Mouse (Mus musculus) hindbrain, embryonic 10.5 days (tissue): ENCODE data around the gene Nudcd3. TPM values are rescaled to one million over a fixed set of nuclear protein-coding genes. Genes with fewer than 3 reads are reported as not detected.
A peak's percentile ranks its signal among the peaks of the same experiment; 100 is the strongest.
"Not testable (repeated sequence)": the region's sequence is repeated elsewhere in the genome, so short reads cannot be mapped to it uniquely, and the experiment has no call there.

Experiments
- DNase-seq: peaks from one replicate; pipeline ENCODE4 v3.0.0-alpha.2; 2017; ENCODE audit warnings: low spot score
- H3K27ac ChIP-seq: fragments of 300-500 bp; sonication (generic); 2 replicates; pipeline ENCODE4 v1.5.1; 2016; ENCODE audit warnings: mild to moderate bottlenecking, moderate library complexity
- H3K27me3 ChIP-seq: fragments of 300-500 bp; sonication (generic); 2 replicates; pipeline ENCODE4 v1.6.1; 2016; ENCODE audit warnings: mild to moderate bottlenecking; ENCODE audit not compliant: poor library complexity, insufficient read depth, severe bottlenecking
- H3K36me3 ChIP-seq: fragments of 300-500 bp; sonication (generic); 2 replicates; pipeline ENCODE4 v1.6.1; 2016; ENCODE audit warnings: mild to moderate bottlenecking, moderate library complexity
- H3K4me1 ChIP-seq: fragments of 300-500 bp; sonication (generic); replicated peaks from 2 replicates; pipeline ENCODE4 v1.6.1; 2016; ENCODE audit warnings: mild to moderate bottlenecking
- H3K4me3 ChIP-seq: fragments of 300-500 bp; sonication (generic); 2 replicates; pipeline ENCODE4 v1.5.1; 2016; ENCODE audit warnings: mild to moderate bottlenecking, moderate library complexity
- H3K9me3 ChIP-seq: fragments of 300-500 bp; sonication (generic); 2 replicates; pipeline ENCODE4 v1.6.1; 2016; ENCODE audit warnings: mild to moderate bottlenecking, moderate library complexity
- WGBS: fragments of 180-500 bp; shearing (Covaris S2); methylation state at CpG from one replicate; pipeline ENCODE4 v1.1.7; 2016; 5-methylcytosine and 5-hydroxymethylcytosine counted together
- polyA plus RNA-seq: library from polyadenylated mRNA; unstranded; fragments of >200 nt; fragmentation: Nextera tagmentation; extraction: Ambion mirVana; gene quantifications from 2 replicates; pipeline ENCODE4 v1.2.1, GENCODE M21; 2016

The Nudcd3 gene
- polyA plus RNA-seq, 1 experiment from 2014 or later = 45.1 TPM

DNA sequence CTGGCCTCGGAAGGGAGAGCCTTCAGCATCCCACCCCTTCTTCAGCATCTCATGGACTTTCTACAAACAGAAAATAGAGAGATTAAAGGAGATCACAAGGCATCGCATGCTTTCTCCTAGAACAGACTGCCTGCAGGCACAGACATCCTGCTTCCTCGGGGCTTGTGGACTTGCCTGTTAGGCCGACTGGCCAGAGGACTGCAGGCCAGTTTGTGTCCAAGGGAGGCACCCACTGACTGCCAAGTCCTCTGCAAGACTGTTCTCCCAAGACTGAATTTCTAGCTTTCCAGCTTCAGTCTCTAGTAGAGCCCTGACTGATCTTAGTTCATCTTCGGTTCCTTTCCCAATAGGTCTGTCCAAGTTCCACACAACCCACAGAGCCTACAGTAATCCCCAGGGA, 91.9 kb downstream of the Nudcd3 start:
- WGBS = 90% methylated on average over 5 of the region's 5 CpGs
- no peak overlapping the region for H3K27ac ChIP-seq
- H3K4me3 ChIP-seq = no peak overlapping the region
- no peaks in the 10 kb centered on the region for H3K27me3 ChIP-seq
- peaks cover 96% of the 10 kb centered on the region for H3K36me3 ChIP-seq
- no peaks in the 10 kb centered on the region for H3K4me1 ChIP-seq
- H3K9me3 ChIP-seq = no peaks in the 10 kb centered on the region
- DNase-seq = no peak

DNA sequence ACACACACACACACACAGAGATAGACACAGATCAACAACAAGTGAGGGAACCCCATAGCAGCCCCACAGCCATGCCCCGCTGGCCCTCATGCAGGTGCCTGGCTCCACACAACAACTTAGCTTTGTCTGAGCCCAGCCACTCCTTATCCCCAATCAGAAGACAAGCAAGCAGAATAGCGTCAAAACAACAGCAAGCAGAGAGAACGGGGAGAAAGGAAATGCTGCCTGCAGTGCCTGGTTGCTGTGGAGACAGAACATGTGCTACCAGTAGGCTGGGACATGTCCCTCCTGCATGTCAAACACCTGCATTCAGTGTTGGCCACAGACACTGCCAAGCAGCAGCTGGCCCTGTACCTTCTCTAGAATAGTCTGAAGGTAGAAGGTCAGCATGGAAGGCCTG, 92.5 kb downstream of the Nudcd3 start:
- Histone ChIP-seq H3K4me1 (no peaks in the 10 kb centered on the region), H3K9me3 (no peaks in the 10 kb centered on the region), H3K27ac (no peak overlapping the region), H3K27me3 (no peaks in the 10 kb centered on the region), H3K36me3 (peaks cover 90% of the 10 kb centered on the region), H3K4me3 (no peak overlapping the region)
- WGBS = 76% methylated on average over 3 of the region's 3 CpGs
- no peak for DNase-seq

DNA sequence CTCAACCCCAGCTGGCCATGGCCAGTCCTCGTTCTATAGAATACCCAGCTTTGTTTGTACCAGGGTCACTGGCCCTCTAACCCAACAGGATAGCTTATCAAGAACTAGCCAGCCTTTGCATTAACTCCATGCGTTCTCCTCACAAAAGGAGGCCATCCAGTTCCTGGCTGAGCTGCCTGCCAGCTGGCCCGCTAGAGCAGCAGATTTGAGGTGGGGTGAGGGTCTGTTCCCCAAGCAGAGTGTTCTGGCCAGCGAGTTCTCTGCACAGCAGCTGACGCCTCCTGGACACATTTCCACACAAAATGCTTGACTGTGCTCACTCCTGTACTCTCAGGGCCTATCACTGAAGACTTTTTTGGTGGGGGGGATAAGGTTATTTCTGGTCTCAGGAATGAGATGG, 95.5 kb downstream of the Nudcd3 start:
- Histone ChIP-seq H3K9me3 (no peaks in the 10 kb centered on the region), H3K27me3 (no peaks in the 10 kb centered on the region), H3K27ac (no peak overlapping the region), H3K36me3 (peaks cover 61% of the 10 kb centered on the region), H3K4me3 (no peak overlapping the region), H3K4me1 (peaks cover 9% of the 10 kb centered on the region)
- 90% methylated on average over 5 of the region's 5 CpGs for WGBS
- DNase-seq = no peak

DNA sequence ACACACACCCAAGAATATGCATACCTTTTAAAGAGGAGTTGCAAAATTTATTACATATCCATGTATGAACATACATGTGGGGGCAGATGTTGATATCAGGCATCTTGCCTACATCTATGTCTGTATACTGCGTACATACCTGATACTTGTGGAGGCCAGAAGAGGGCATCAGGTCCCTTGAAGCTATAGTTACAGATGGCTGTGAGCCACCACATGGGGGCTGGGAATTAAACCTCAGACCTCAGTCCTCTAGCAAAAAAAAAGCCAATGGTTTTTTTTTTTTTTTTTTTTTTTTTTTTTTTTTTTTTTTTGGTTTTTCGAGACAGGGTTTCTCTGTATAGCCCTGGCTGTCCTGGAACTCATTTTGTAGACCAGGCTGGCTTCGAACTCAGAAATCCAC, 103.6 kb downstream of the Nudcd3 start:
- DNase-seq, H3K27me3 ChIP-seq, H3K36me3 ChIP-seq, H3K9me3 ChIP-seq, H3K27ac ChIP-seq, H3K4me3 ChIP-seq, H3K4me1 ChIP-seq: not testable (repeated sequence)
- WGBS = 89% methylated on average over 3 of the region's 3 CpGs

DNA sequence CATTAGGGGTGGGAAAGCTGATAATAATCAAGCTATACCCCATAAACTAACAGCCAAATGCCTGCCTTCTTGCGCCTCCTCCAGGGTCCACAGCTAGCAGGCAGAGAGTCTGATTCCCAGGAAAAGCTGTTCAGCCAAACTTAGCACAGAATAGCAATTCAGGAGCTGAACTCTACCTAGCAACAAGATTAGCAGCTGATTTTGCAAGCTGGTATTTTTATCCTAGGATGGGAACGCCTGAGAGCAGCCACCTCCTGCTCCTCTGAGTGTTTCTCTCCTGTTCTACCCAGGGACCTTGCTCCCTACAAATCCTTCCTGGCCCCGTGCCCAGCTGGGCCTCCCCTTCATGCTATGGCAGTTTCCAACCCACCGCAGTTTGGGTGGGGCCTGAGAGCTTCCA, 113.2 kb downstream of the Nudcd3 start:
- no peaks in the 10 kb centered on the region for H3K4me1 ChIP-seq
- no peaks in the 10 kb centered on the region for H3K9me3 ChIP-seq
- no peaks in the 10 kb centered on the region for H3K27me3 ChIP-seq
- no peaks in the 10 kb centered on the region for H3K36me3 ChIP-seq
- 82% methylated on average over 4 of the region's 4 CpGs for WGBS
- DNase-seq = no peak
- H3K4me3 ChIP-seq = no peak overlapping the region
- no peak overlapping the region for H3K27ac ChIP-seq

DNA sequence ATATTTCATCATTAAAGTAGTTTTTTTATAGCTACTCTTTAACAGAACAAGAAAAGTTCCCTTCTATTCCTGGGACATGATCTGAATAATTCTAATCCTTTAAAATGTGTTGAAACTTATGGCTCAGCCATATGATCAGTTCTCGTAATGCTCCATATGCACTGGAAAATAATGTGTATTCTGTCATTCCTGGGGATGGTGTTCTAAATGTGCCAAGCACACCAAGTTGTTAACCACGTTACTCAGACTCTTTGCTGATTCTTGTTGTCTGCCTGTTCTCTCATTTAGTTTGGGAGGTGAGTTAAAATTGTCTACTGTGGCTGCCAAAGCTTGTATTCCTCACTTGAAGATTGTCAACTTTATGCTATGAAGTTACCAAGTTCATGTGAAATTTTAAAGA, 121.5 kb downstream of the Nudcd3 start:
- Histone ChIP-seq H3K4me1 (no peaks in the 10 kb centered on the region), H3K4me3 (no peak overlapping the region), H3K27ac (no peak overlapping the region), H3K27me3 (no peaks in the 10 kb centered on the region), H3K9me3 (no peaks in the 10 kb centered on the region), H3K36me3 (no peaks in the 10 kb centered on the region)
- no peak for DNase-seq
- WGBS = 86% methylated on average over 2 of the region's 2 CpGs

DNA sequence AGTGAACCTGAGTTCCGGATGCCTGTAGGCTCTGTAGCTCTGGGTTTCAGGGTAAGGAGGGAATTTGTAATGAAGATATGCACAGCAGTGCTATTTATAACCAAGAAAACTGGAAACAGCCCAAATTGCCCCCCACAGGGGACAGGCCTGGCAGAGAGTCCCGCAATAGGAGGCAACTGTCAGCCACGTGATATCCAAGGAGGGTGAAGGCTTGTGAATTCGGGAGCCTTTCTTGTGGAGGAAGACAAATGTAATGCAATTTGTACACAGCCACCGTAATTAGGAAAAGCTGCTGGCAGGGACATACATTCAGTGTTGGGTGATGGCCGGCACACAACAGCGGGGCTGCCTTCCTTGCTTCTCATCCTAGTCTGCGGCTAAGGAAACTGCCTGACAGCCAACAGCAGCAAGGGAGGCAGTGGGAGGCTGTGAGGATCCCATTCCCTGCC, 124.6 kb downstream of the Nudcd3 start:
- Histone ChIP-seq H3K27ac (no peak overlapping the region), H3K9me3 (no peaks in the 10 kb centered on the region), H3K27me3 (peaks cover 13% of the 10 kb centered on the region), H3K4me3 (no peak overlapping the region), H3K36me3 (no peaks in the 10 kb centered on the region), H3K4me1 (no peaks in the 10 kb centered on the region)
- no peak for DNase-seq
- WGBS = 80% methylated on average over 8 of the region's 8 CpGs

DNA sequence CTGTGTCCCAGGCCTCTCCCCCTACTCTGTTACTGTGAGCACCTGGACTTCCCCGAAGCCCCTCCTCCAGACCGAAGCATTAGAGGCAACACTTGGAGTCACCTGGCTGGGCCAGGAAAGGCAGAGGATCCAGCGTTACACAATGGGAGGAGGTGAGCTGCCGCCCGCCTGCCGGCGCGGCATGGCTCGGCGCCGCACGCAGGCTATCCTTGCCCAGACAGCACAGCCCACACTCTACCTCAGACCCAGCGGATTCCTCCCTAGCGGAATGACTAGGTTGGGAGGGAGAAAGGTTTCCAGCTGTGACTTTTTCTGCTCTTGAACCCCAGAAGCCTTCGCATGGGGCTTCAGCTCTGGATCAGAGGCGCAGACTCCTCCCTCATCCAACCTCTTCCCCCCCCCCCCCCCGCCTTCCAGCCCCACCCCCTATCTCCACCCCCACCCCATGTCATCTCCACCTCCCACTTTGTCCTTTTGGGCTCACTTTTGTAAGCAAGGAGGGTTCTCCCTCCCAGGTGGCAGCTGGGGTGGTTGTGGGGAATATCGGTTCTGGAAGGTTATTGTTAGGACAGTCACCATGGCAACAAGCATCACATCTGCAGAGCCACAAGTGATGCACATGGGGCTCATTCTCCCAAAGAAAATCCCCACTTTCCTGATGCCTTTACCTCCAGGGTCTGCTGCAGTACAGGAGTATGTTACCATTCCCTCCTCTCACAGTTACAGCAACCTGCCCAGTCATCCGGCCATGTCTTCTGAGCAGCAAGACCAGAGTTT, 131.8 kb downstream of the Nudcd3 start:
- Histone ChIP-seq H3K4me3 (peak overlapping the region; percentile 36), H3K27me3 (peaks cover 86% of the 10 kb centered on the region), H3K4me1 (peaks cover 33% of the 10 kb centered on the region), H3K9me3 (no peaks in the 10 kb centered on the region), H3K27ac (no peak overlapping the region), H3K36me3 (no peaks in the 10 kb centered on the region)
- WGBS = 6% methylated on average over 18 of the region's 19 CpGs
- DNase-seq = peak; percentile 33

DNA sequence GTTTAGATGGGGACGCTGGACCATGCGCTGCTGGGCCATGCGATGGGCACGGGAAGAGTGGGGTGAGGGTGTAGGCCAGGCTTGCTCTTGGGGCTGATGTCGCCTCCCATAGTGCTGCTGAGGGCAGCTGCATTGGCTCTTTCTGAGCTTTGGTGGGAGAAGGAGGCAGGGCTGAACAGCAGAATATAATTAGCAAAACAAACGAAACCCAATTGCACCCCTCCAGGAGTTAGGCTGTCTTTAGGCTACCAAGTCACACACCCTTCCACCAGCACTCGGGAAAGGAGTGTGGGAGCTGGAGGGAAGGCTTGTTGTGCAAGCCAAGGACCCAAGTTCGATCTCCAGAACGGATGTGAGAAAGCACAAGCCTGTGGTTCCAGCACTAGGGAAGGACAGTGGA, 133.1 kb downstream of the Nudcd3 start:
- H3K27ac ChIP-seq = no peak overlapping the region
- H3K9me3 ChIP-seq = no peaks in the 10 kb centered on the region
- H3K4me1 ChIP-seq = peaks cover 33% of the 10 kb centered on the region
- peaks cover 98% of the 10 kb centered on the region for H3K27me3 ChIP-seq
- DNase-seq = no peak
- no peak overlapping the region for H3K4me3 ChIP-seq
- WGBS = 34% methylated on average over 9 of the region's 9 CpGs
- no peaks in the 10 kb centered on the region for H3K36me3 ChIP-seq

DNA sequence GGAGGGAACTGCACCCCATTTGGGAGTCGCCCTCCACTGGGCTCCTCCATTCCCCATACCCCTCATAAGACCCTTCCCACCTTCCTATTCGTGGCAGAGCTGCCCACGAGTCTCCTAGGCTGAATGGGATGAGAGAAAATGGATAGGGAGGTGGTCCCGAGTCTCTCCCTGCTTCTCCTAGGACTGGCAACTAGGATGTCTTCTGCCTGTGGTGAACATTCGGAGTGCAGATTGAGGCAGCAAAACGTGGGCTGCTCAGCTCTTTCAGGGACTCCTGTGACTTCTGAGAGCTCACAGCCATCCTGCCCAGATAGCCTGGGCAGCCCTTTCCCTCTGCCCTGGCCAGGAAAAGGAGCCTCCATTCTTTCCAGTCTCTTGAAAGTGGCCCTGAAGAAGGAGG, 134.0 kb downstream of the Nudcd3 start, which contains the start of gene Camk2b:
Gene Camk2b (minus strand): TSS at position 187 of the 400 bp plus-strand sequence.
- H3K9me3 ChIP-seq = no peaks in the 10 kb centered on the region
- 15% methylated on average over 6 of the region's 6 CpGs for WGBS
- DNase-seq = no peak

DNA sequence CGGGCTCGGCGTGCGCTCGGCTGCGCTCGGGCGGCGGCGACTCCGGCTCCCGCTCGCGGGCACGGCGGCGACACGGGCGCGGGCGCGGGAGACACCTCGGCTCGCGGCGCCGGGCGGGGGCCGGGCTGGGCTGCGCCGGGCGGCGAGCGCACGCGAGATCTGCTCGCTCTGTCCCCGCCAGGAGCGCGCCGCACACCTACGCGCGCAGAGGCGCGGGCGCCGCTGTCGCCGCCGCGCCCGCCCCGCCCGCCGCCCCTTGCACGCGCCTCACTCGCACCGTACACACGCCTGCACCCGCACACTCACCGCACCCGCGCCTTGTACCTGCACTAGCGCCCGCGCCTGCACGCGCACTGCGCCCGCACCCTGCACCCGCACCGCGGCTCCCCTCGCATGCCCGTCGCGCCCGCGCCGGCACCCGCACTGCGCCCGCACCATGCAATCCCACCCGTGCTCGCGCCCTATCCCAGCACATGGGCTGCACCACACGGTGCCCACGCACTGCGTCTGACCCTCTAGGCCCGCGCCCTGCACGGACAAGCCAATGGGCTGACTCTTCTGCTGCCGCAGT, 134.6 kb downstream of the Nudcd3 start:
- H3K27ac ChIP-seq = no peak overlapping the region
- H3K27me3 ChIP-seq = peaks cover 96% of the 10 kb centered on the region
- no peaks in the 10 kb centered on the region for H3K36me3 ChIP-seq
- peaks cover 39% of the 10 kb centered on the region for H3K4me1 ChIP-seq
- WGBS = 1% methylated on average over 70 of the region's 95 CpGs
- peak overlapping the region; percentile 60 for H3K4me3 ChIP-seq
- DNase-seq = peak; percentile 19
- no peaks in the 10 kb centered on the region for H3K9me3 ChIP-seq

More for the DNA sequence above, 134.0 kb downstream of the Nudcd3 start, which contains the start of gene Camk2b:
- Histone ChIP-seq H3K4me1 (peaks cover 39% of the 10 kb centered on the region), H3K36me3 (no peaks in the 10 kb centered on the region), H3K4me3 (peak within 1 kb of the TSS; percentile 60), H3K27me3 (peaks cover 99% of the 10 kb centered on the region), H3K27ac (no peak within 1 kb of the TSS)

DNA sequence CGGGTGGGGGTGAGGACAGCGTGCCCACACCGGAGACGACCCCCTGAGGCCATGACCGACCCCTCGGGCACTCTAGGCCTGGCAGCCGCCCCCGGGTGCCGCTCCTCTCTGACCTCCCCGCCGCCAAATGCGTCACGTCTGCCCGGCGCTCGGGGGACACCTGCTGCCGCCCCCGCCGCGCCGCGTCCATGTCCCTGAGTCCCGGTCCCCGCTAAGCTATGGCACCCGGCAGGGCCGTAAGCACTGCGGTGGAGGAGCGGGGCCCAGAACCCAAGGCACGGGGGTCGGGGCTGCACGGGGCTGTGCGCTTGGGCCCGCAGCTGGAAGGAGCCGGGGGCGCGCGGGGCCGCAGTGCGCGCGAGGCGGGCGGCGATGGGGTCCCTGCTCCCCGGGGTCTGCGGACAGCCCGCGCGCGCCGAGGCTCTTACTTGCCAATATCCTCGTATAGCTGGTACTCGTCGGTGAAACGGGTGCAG, 135.1 kb downstream of the Nudcd3 start:
- no peaks in the 10 kb centered on the region for H3K36me3 ChIP-seq
- H3K27me3 ChIP-seq = peaks cover 95% of the 10 kb centered on the region
- H3K4me3 ChIP-seq = peak overlapping the region; percentile 60
- DNase-seq = peak; percentile 29
- no peak overlapping the region for H3K27ac ChIP-seq
- H3K9me3 ChIP-seq = no peaks in the 10 kb centered on the region
- 1% methylated on average over 55 of the region's 55 CpGs for WGBS
- peaks cover 39% of the 10 kb centered on the region for H3K4me1 ChIP-seq
